Mouse (Mus musculus): ENCODE measurements around the gene Sdk2. TPM values are rescaled to one million over a fixed set of nuclear protein-coding genes. Genes with fewer than 3 reads are reported as not detected.

The Sdk2 gene
- polyA plus RNA-seq, 2 experiments from 2014 or later = 0.13 TPM; not detected in 1

GRCm38 (mm10) chr11:114044373-114044772, 22.5 kb downstream of the Sdk2 start:
- ATAC-seq = no peak

GRCm38 (mm10) chr11:114043530-114043929, 23.3 kb downstream of the Sdk2 start:
- ATAC-seq = no peak

- no peak for ATAC-seq
Measured at GRCm38 (mm10) chr11:114040391-114041035, 26.3 kb downstream of the Sdk2 start.

GRCm38 (mm10) chr11:114038036-114038435, 28.8 kb downstream of the Sdk2 start:
- no peak for ATAC-seq

- no peak for ATAC-seq
Measured at GRCm38 (mm10) chr11:114031491-114031890, 35.4 kb downstream of the Sdk2 start.

GRCm38 (mm10) chr11:114030214-114030613, 36.6 kb downstream of the Sdk2 start:
- no peak for ATAC-seq

GRCm38 (mm10) chr11:114028512-114028911, 38.3 kb downstream of the Sdk2 start:
- ATAC-seq = no peak

- no peak for ATAC-seq
Measured at GRCm38 (mm10) chr11:114028021-114028420, 38.8 kb downstream of the Sdk2 start.

GRCm38 (mm10) chr11:114025056-114025455, 41.8 kb downstream of the Sdk2 start:
- no peak for ATAC-seq

GRCm38 (mm10) chr11:114023965-114024364, 42.9 kb downstream of the Sdk2 start:
- ATAC-seq = no peak

- ATAC-seq = no peak
Measured at GRCm38 (mm10) chr11:114022166-114022565, 44.7 kb downstream of the Sdk2 start.

- no peak for ATAC-seq
Measured at GRCm38 (mm10) chr11:114019087-114019486, 47.8 kb downstream of the Sdk2 start.

- no peak for ATAC-seq
Measured at GRCm38 (mm10) chr11:114016889-114017392, 49.9 kb downstream of the Sdk2 start.

GRCm38 (mm10) chr11:114016108-114016888, 50.5 kb downstream of the Sdk2 start:
- no peak for ATAC-seq

GRCm38 (mm10) chr11:114011523-114011922, 55.3 kb downstream of the Sdk2 start:
- ATAC-seq = no peak

GRCm38 (mm10) chr11:114005879-114006278, 61.0 kb downstream of the Sdk2 start:
- no peak for ATAC-seq

- no peak for ATAC-seq
Measured at GRCm38 (mm10) chr11:114004651-114005050, 62.2 kb downstream of the Sdk2 start.

GRCm38 (mm10) chr11:114003195-114003594, 63.7 kb downstream of the Sdk2 start:
- no peak for ATAC-seq

- no peak for ATAC-seq
Measured at GRCm38 (mm10) chr11:114000051-114000450, 66.8 kb downstream of the Sdk2 start.

- ATAC-seq = no peak
Measured at GRCm38 (mm10) chr11:113998702-113999101, 68.1 kb downstream of the Sdk2 start.

GRCm38 (mm10) chr11:113993921-113994320, 72.9 kb downstream of the Sdk2 start:
- no peak for ATAC-seq

GRCm38 (mm10) chr11:113992894-113993293, 74.0 kb downstream of the Sdk2 start:
- no peak for ATAC-seq

- ATAC-seq = no peak
Measured at GRCm38 (mm10) chr11:113991886-113992285, 75.0 kb downstream of the Sdk2 start.

- ATAC-seq = no peak
Measured at GRCm38 (mm10) chr11:113990466-113990865, 76.4 kb downstream of the Sdk2 start.

All from CD4-positive, CD25-positive, alpha-beta regulatory T cell, adult 4 months (primary cell).